ENCODE assay signal across 8 mouse cellular contexts in genomic region chrX:53670294-53670693, GRCm38 (mm10). TPM values are rescaled to one million over a fixed set of nuclear protein-coding genes. Genes with fewer than 3 reads are reported as not detected.
DNase-seq lines count a peak whose midpoint lies in the region; ATAC-seq lines count a peak whose summit lies in the region.

TSS of gene Rtl8b (minus strand) at chrX:53670408.

- ATAC-seq in activated CD4-positive, CD25-positive, alpha-beta regulatory T cell, adult 4 months = peak; percentile 96
- peak; percentile 98 for ATAC-seq in common myeloid progenitor, adult 5-6 weeks (replicated peaks; ENCODE audit: low read depth, poor library complexity, severe bottlenecking)
- ATAC-seq in megakaryocyte, adult 5-6 weeks (ENCODE audit: poor library complexity, severe bottlenecking) = peak; percentile 97

- intact Hi-C loops in gastrocnemius, postnatal 14 days (cut with DNase I; ENCODE audit: low total_unique reads) = no loop called here

- peak; percentile 82 for DNase-seq in gastrocnemius, postnatal 14 days
- peak; percentile 90 for DNase-seq in induced T-regulatory cell, adult 2 months (ENCODE audit: low read depth)
- DNase-seq in left cerebral cortex, adult 8-10 months (ENCODE audit: low spot score in 2 of 2) = peak; percentile 61 to 87
- peak; percentile 91 for DNase-seq in right cerebral cortex, adult 18-20 months
- DNase-seq in urinary bladder, adult 2 months (ENCODE audit: low spot score) = no peak

RNA-seq across cellular contexts. Expression of gene Rtl8b, which starts in this region (rescaled TPM):
- 10 to 100 TPM; 10.8 to 11.9 TPM for polyA plus RNA-seq in activated CD4-positive, CD25-positive, alpha-beta regulatory T cell, adult 4 months (2017; shearing (Covaris generic))
- 1.3 and 10.3 TPM in 2 replicates for total RNA-seq in common myeloid progenitor, adult 5-6 weeks (2017)
- total RNA-seq in gastrocnemius, postnatal 14 days (2021) = 100 to 1,000 TPM in 1 of 2 experiments, 10 to 100 TPM in 1; 88.7 to 100 TPM
- total RNA-seq in left cerebral cortex, adult 8-10 months (2022) = 100 to 1,000 TPM; 216 to 264 (median 237) TPM
- total RNA-seq in megakaryocyte, adult 5-6 weeks (2015) = 13.1 and 14.1 TPM in 2 replicates
- 4.0 and 5.0 TPM in 2 replicates for total RNA-seq in megakaryocyte, adult 5-6 weeks (2017)
- polyA plus RNA-seq in urinary bladder, adult 2 months (2012; rRNA removed) = 71.0 and 76.2 TPM in 2 replicates
